Mouse (Mus musculus): Measurements from ENCODE around the gene Tmigd3.

DNA sequence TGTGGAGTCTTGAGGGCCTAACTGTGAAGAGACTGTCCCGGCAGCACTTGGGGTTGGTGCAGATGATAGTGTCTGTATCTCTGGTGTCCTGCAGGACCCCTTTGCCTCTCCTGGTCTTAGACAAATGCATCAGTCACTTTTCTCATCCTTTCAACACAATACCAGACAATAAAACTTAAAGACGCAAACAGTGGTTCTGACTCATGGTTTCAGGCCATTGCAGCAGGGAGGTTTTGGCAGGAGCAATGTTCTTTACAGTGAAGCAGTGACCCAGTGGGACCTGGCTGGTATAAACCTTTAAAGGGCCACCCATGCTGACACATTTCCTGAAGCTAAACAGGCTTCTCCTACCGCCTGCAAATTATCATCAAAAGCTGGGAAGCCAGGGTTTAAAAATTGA lies 20.4 kb downstream of the Tmigd3 start:
- TF ChIP-seq CTCF (IDR thresholded peaks at IDR 0.05; ENCODE audit: borderline replicate concordance, extremely low read depth, insufficient read depth, insufficient read length) (no peak), POLR2A (IDR thresholded peaks at IDR 0.05; ENCODE audit: borderline replicate concordance, extremely low read depth, insufficient read depth, insufficient read length, poor library complexity, severe bottlenecking) (no peak)

All from brain, embryonic 14.5 days (tissue).